Mouse (Mus musculus) stomach, postnatal 0 days (tissue): Measurements from ENCODE around the gene Ncoa4. TPM values are rescaled to one million over a fixed set of nuclear protein-coding genes. Genes with fewer than 3 reads are reported as not detected.
A peak's percentile ranks its signal among the peaks of the same experiment; 100 is the strongest.
"Not testable (repeated sequence)": the region's sequence is repeated elsewhere in the genome, so short reads cannot be mapped to it uniquely, and the experiment has no call there.

Source experiments
- ATAC-seq: fragments of 200-750 bp; cut with Nextera tagmentation; 2 replicates; pipeline ENCODE4 v1.8.0; 2017; ENCODE audit not compliant: low FRiP score, low TSS enrichment
- DNase-seq: peaks from one replicate; pipeline ENCODE4 v3.0.0-alpha.2; 2016; ENCODE audit warnings: low spot score
- H3K27ac ChIP-seq: fragments of 300-500 bp; sonication (generic); replicated peaks from 2 replicates; pipeline ENCODE4 v1.5.1; 2014; ENCODE audit warnings: mild to moderate bottlenecking, control low read depth
- H3K27me3 ChIP-seq: fragments of 300-500 bp; sonication (generic); 2 replicates; pipeline ENCODE4 v1.6.1; 2014; ENCODE audit warnings: low read length; ENCODE audit not compliant: control insufficient read depth, insufficient read depth
- H3K36me3 ChIP-seq: fragments of 300-500 bp; sonication (generic); 2 replicates; pipeline ENCODE4 v1.6.1; 2014; ENCODE audit warnings: low read length, mixed read lengths; ENCODE audit not compliant: control insufficient read depth, insufficient read depth
- H3K4me1 ChIP-seq: fragments of 300-500 bp; sonication (generic); replicated peaks from 2 replicates; pipeline ENCODE4 v1.6.1; 2014; ENCODE audit warnings: antibody characterized with exemption; ENCODE audit not compliant: control insufficient read depth, insufficient read depth
- H3K4me2 ChIP-seq: fragments of 300-500 bp; sonication (generic); replicated peaks from 2 replicates; pipeline ENCODE4 v1.6.1; 2014; ENCODE audit warnings: low read depth, mild to moderate bottlenecking, control low read depth, moderate library complexity
- H3K4me3 ChIP-seq: fragments of 300-500 bp; sonication (generic); 2 replicates; pipeline ENCODE4 v1.5.1; 2014; ENCODE audit warnings: low read depth, low read length, control low read depth
- H3K9ac ChIP-seq: fragments of 300-500 bp; sonication (generic); 2 replicates; pipeline ENCODE4 v1.6.1; 2014; ENCODE audit warnings: mild to moderate bottlenecking, low read length, control low read depth, mixed read lengths
- H3K9me3 ChIP-seq: fragments of 300-500 bp; sonication (generic); 2 replicates; pipeline ENCODE4 v1.6.1; 2016; ENCODE audit warnings: low read length; ENCODE audit not compliant: control insufficient read depth
- CTCF ChIP-seq: IDR thresholded peaks from 2 replicates; pipeline ENCODE4 v1.5.1; 2016; ENCODE audit warnings: antibody characterized with exemption, low read depth, mild to moderate bottlenecking, moderate library complexity
- EP300 ChIP-seq: optimal IDR thresholded peaks from 2 replicates; pipeline ENCODE3; 2016; ENCODE audit warnings: antibody characterized with exemption
- WGBS: fragments of 180-500 bp; shearing (Covaris S2); extraction: QIAGEN DNeasy Blood & Tissue Kit; methylation state at CpG from one replicate; pipeline ENCODE4 v1.1.7; 2014; 5-methylcytosine and 5-hydroxymethylcytosine counted together
- polyA plus RNA-seq: library from polyadenylated mRNA; unstranded; fragments of >200 nt; fragmentation: Nextera tagmentation; extraction: Ambion mirVana; gene quantifications from 2 replicates; pipeline ENCODE4 v1.2.1, GENCODE M21; 2015

Ncoa4 gene
- polyA plus RNA-seq, 1 experiment from 2014 or later: 100 TPM

GRCm38 (mm10) chr14:32167326-32167725, 7.7 kb downstream of the Ncoa4 start:
- H3K4me2 ChIP-seq: peak overlapping the region; percentile 80
- WGBS: 68% methylated on average over 5 of the region's 5 CpGs
- no peak overlapping the region for H3K9ac ChIP-seq
- ATAC-seq: no peak
- H3K36me3 ChIP-seq: no peaks in the 10 kb centered on the region; the same call in 1 of the 2 replicates
- no peaks in the 10 kb centered on the region for H3K9me3 ChIP-seq
- no peak for DNase-seq
- no peaks in the 10 kb centered on the region for H3K4me1 ChIP-seq
- no peaks in the 10 kb centered on the region for H3K27me3 ChIP-seq
- H3K4me3 ChIP-seq: no peak overlapping the region
- H3K27ac ChIP-seq: no peak overlapping the region
- TF ChIP-seq CTCF (no peak), EP300 (no peak)

- ATAC-seq (no peak), DNase-seq (no peak)
- no peaks in the 10 kb centered on the region for H3K9me3 ChIP-seq
- TF ChIP-seq CTCF (no peak), EP300 (no peak)
- H3K27ac ChIP-seq: 0 out of 2 replicates have a peak overlapping the region, but pooled peaks have one; percentile 8
- no peak overlapping the region for H3K4me3 ChIP-seq
- peaks cover 1% of the 10 kb centered on the region for H3K36me3 ChIP-seq
- WGBS: 77% methylated on average over 3 of the region's 3 CpGs
- no peaks in the 10 kb centered on the region for H3K27me3 ChIP-seq
- no peaks in the 10 kb centered on the region for H3K4me1 ChIP-seq
- no peak overlapping the region for H3K4me2 ChIP-seq
- no peak overlapping the region for H3K9ac ChIP-seq
These were observed 9.1 kb downstream of the Ncoa4 start for GRCm38 (mm10) chr14:32168653-32169231.

DNA sequence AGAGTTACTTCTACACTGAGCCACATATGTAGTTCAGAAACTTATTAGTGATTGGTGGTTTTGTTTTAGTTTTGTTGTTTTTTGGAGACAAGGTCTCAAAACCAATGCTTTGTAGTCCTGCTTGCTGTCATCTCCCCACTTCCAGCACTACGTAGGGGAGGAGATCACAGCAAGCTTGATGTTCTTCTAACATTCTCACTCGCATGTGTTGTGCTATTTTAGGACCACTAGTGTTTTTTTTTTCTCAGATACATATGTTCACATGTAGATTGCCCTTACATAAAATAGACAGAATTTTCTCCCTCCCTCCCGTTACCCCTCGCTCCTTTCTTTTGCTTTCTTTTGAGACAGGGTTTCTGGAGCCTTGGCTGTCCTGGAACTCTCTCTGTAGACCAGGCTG, 10.5 kb downstream of the Ncoa4 start:
- WGBS: 83% methylated on average over 4 of the region's 4 CpGs
- Histone ChIP-seq H3K27me3 (no peaks in the 10 kb centered on the region), H3K36me3 (peaks cover 4% of the 10 kb centered on the region), H3K9ac (no peak overlapping the region), H3K4me1 (no peaks in the 10 kb centered on the region), H3K4me2 (no peak overlapping the region), H3K9me3 (no peaks in the 10 kb centered on the region), H3K27ac (no peak overlapping the region), H3K4me3 (no peak overlapping the region)
- ATAC-seq (no peak), DNase-seq (no peak)
- TF ChIP-seq EP300 (no peak), CTCF (no peak)

DNA sequence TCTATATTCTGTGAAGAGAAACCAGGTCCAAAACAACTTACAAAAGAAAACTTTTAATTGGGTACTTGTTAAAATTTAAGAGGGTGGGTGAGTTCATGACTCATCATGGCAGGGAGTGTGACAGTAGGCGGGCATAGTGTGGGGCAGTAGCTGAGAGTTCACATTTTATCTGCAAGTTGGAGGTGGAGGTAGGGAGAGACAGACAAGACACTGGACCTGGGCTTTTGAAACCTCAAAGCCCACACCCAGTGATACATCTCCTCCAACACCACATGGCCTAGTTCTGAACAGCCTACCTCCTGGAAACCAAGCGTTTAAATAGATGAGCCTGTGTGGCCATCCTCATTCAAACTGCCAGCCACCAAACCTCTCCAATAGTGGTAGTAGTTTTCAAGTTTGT, 15.6 kb downstream of the Ncoa4 start:
- WGBS: 86% methylated on average over 2 of the region's 2 CpGs
- H3K27ac ChIP-seq: no peak overlapping the region
- H3K9ac ChIP-seq: no peak overlapping the region
- DNase-seq (no peak), ATAC-seq (no peak)
- H3K4me2 ChIP-seq: no peak overlapping the region
- TF ChIP-seq CTCF (no peak), EP300 (no peak)
- peaks cover 9% of the 10 kb centered on the region for H3K36me3 ChIP-seq
- no peak overlapping the region for H3K4me3 ChIP-seq
- H3K9me3 ChIP-seq: no peaks in the 10 kb centered on the region
- H3K27me3 ChIP-seq: no peaks in the 10 kb centered on the region
- no peaks in the 10 kb centered on the region for H3K4me1 ChIP-seq

- not testable (repeated sequence) for H3K4me3 ChIP-seq, ATAC-seq, H3K4me2 ChIP-seq, H3K27me3 ChIP-seq, H3K9ac ChIP-seq, DNase-seq, H3K9me3 ChIP-seq, H3K4me1 ChIP-seq, H3K27ac ChIP-seq
- WGBS: 76% methylated on average over 4 of the region's 5 CpGs
- peaks cover 14% of the 10 kb centered on the region for H3K36me3 ChIP-seq
These were observed 16.9 kb downstream of the Ncoa4 start for GRCm38 (mm10) chr14:32176590-32176989.

DNA sequence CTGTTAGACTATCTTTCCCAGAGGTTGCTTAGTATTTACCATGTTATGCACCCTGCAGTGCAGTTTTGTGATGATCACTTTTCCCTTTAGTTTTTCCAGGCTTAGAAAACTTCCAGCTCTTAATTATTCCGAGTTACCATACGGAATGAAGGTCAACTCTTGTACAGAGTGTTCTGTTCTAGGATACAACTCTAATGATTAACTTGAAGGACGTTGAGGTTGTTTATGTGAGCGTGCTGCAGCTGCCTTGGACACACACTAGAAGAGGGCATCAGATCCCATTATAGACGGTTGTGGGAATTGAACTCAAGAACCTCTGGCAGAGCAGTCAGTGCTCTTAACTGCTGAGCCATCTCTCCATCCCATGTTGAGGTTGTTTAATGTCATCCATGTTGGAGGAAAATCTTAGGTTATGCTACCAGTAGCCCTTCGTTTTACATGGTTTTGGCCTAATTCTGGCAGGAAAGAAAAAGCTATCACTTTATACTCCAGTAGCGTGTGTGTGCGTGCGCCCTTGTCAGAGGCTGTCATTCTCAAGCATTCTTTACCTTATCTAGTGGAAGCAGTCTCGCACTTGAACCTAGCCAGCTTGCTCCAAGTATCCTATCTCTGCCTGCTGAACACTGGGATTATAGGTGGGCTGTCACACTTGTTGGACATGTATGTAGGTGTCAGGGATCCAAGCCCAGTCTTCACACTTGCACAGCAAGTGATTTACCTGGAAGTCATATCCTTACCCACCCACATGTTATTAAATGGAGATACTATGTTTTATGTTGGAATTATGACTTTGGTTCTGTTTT, 19.9 kb downstream of the Ncoa4 start:
- H3K9ac ChIP-seq: no peak overlapping the region
- no peaks in the 10 kb centered on the region for H3K4me1 ChIP-seq
- H3K4me2 ChIP-seq: no peak overlapping the region
- peaks cover 12% of the 10 kb centered on the region for H3K36me3 ChIP-seq
- DNase-seq (no peak), ATAC-seq (no peak)
- H3K27ac ChIP-seq: no peak overlapping the region
- TF ChIP-seq EP300 (no peak), CTCF (no peak)
- no peak overlapping the region for H3K4me3 ChIP-seq
- 90% methylated on average over 10 of the region's 10 CpGs for WGBS
- no peaks in the 10 kb centered on the region for H3K27me3 ChIP-seq
- H3K9me3 ChIP-seq: no peaks in the 10 kb centered on the region
